Mouse (Mus musculus): ENCODE measurements around the gene Tbc1d19. TPM values are rescaled to one million over a fixed set of nuclear protein-coding genes. Genes with fewer than 3 reads are reported as not detected.

The Tbc1d19 gene
- polyA plus RNA-seq, 1 experiment from 2014 or later = 15.9 TPM

GRCm38 (mm10) chr5:53926301-53926855 is 117.0 kb downstream of the Tbc1d19 start:
- no peak overlapping the region for H3K4me3 ChIP-seq (ENCODE audit: low read depth, low read length)
- WGBS = 74% methylated on average over 11 of the region's 11 CpGs
- no peak overlapping the region for H3K27ac ChIP-seq (ENCODE audit: low read depth, low read length)
- DNase-seq (ENCODE audit: low spot score) (no peak), ATAC-seq (replicated peaks; ENCODE audit: low FRiP score) (no peak)
- no peaks in the 10 kb centered on the region for H3K27me3 ChIP-seq (replicated peaks; ENCODE audit: control insufficient read depth, insufficient read depth, low read length)
- H3K9me3 ChIP-seq (ENCODE audit: control insufficient read depth, low read length) = no peaks in the 10 kb centered on the region
- no peaks in the 10 kb centered on the region for H3K36me3 ChIP-seq (ENCODE audit: control insufficient read depth, insufficient read depth, low read length)
- peaks cover 4% of the 10 kb centered on the region; the same call in 1 of the 2 replicates for H3K4me1 ChIP-seq (replicated peaks; ENCODE audit: control insufficient read depth, insufficient read depth, low read length)
- H3K4me2 ChIP-seq = no peak overlapping the region
- no peak overlapping the region for H3K9ac ChIP-seq (ENCODE audit: low read depth, low read length)

GRCm38 (mm10) chr5:53927886-53928285 is 118.5 kb downstream of the Tbc1d19 start:
- H3K36me3 ChIP-seq (ENCODE audit: control insufficient read depth, insufficient read depth, low read length) = no peaks in the 10 kb centered on the region
- H3K4me1 ChIP-seq (replicated peaks; ENCODE audit: control insufficient read depth, insufficient read depth, low read length) = peaks cover 4% of the 10 kb centered on the region; the same call in 1 of the 2 replicates
- H3K9ac ChIP-seq (ENCODE audit: low read depth, low read length) = no peak overlapping the region
- ATAC-seq (replicated peaks; ENCODE audit: low FRiP score) = no peak
- no peaks in the 10 kb centered on the region for H3K9me3 ChIP-seq (ENCODE audit: control insufficient read depth, low read length)
- H3K4me2 ChIP-seq = no peak overlapping the region
- H3K27ac ChIP-seq (ENCODE audit: low read depth, low read length) = no peak overlapping the region
- no peak overlapping the region for H3K4me3 ChIP-seq (ENCODE audit: low read depth, low read length)
- WGBS = 82% methylated on average over 7 of the region's 7 CpGs
- no peak for DNase-seq (ENCODE audit: low spot score)
- no peaks in the 10 kb centered on the region for H3K27me3 ChIP-seq (replicated peaks; ENCODE audit: control insufficient read depth, insufficient read depth, low read length)

GRCm38 (mm10) chr5:53928537-53928936 is 119.1 kb downstream of the Tbc1d19 start:
- Histone ChIP-seq H3K4me2 (no peak overlapping the region), H3K9ac (ENCODE audit: low read depth, low read length) (no peak overlapping the region), H3K27ac (ENCODE audit: low read depth, low read length) (no peak overlapping the region), H3K4me1 (replicated peaks; ENCODE audit: control insufficient read depth, insufficient read depth, low read length) (peaks cover 4% of the 10 kb centered on the region; the same call in 1 of the 2 replicates), H3K9me3 (ENCODE audit: control insufficient read depth, low read length) (no peaks in the 10 kb centered on the region), H3K36me3 (ENCODE audit: control insufficient read depth, insufficient read depth, low read length) (no peaks in the 10 kb centered on the region), H3K4me3 (ENCODE audit: low read depth, low read length) (no peak overlapping the region), H3K27me3 (replicated peaks; ENCODE audit: control insufficient read depth, insufficient read depth, low read length) (no peaks in the 10 kb centered on the region)
- WGBS = 78% methylated on average over 4 of the region's 4 CpGs
- no peak for DNase-seq (ENCODE audit: low spot score)
- ATAC-seq (replicated peaks; ENCODE audit: low FRiP score) = no peak

GRCm38 (mm10) chr5:53929205-53929614 is 119.8 kb downstream of the Tbc1d19 start:
- no peak overlapping the region for H3K27ac ChIP-seq (ENCODE audit: low read depth, low read length)
- H3K36me3 ChIP-seq (ENCODE audit: control insufficient read depth, insufficient read depth, low read length) = no peaks in the 10 kb centered on the region
- H3K4me2 ChIP-seq = no peak overlapping the region
- peaks cover 4% of the 10 kb centered on the region; the same call in 1 of the 2 replicates for H3K4me1 ChIP-seq (replicated peaks; ENCODE audit: control insufficient read depth, insufficient read depth, low read length)
- no peaks in the 10 kb centered on the region for H3K27me3 ChIP-seq (replicated peaks; ENCODE audit: control insufficient read depth, insufficient read depth, low read length)
- no peak overlapping the region for H3K4me3 ChIP-seq (ENCODE audit: low read depth, low read length)
- DNase-seq (ENCODE audit: low spot score) (no peak), ATAC-seq (replicated peaks; ENCODE audit: low FRiP score) (no peak)
- H3K9me3 ChIP-seq (ENCODE audit: control insufficient read depth, low read length) = no peaks in the 10 kb centered on the region
- no peak overlapping the region for H3K9ac ChIP-seq (ENCODE audit: low read depth, low read length)
- WGBS = 61% methylated on average over 10 of the region's 10 CpGs

GRCm38 (mm10) chr5:53929814-53930213 is 120.4 kb downstream of the Tbc1d19 start:
- H3K4me3 ChIP-seq (ENCODE audit: low read depth, low read length) = no peak overlapping the region
- no peaks in the 10 kb centered on the region for H3K27me3 ChIP-seq (replicated peaks; ENCODE audit: control insufficient read depth, insufficient read depth, low read length)
- no peak overlapping the region for H3K4me2 ChIP-seq
- ATAC-seq (replicated peaks; ENCODE audit: low FRiP score) (no peak), DNase-seq (ENCODE audit: low spot score) (no peak)
- no peaks in the 10 kb centered on the region for H3K36me3 ChIP-seq (ENCODE audit: control insufficient read depth, insufficient read depth, low read length)
- H3K9me3 ChIP-seq (ENCODE audit: control insufficient read depth, low read length) = no peaks in the 10 kb centered on the region
- 85% methylated on average over 6 of the region's 6 CpGs for WGBS
- no peak overlapping the region for H3K9ac ChIP-seq (ENCODE audit: low read depth, low read length)
- no peak overlapping the region for H3K27ac ChIP-seq (ENCODE audit: low read depth, low read length)
- peaks cover 4% of the 10 kb centered on the region; the same call in 1 of the 2 replicates for H3K4me1 ChIP-seq (replicated peaks; ENCODE audit: control insufficient read depth, insufficient read depth, low read length)

GRCm38 (mm10) chr5:53931011-53931410 is 121.6 kb downstream of the Tbc1d19 start:
- Histone ChIP-seq H3K27ac (ENCODE audit: low read depth, low read length) (no peak overlapping the region), H3K27me3 (replicated peaks; ENCODE audit: control insufficient read depth, insufficient read depth, low read length) (no peaks in the 10 kb centered on the region), H3K4me3 (ENCODE audit: low read depth, low read length) (no peak overlapping the region), H3K36me3 (ENCODE audit: control insufficient read depth, insufficient read depth, low read length) (no peaks in the 10 kb centered on the region), H3K4me1 (replicated peaks; ENCODE audit: control insufficient read depth, insufficient read depth, low read length) (peaks cover 4% of the 10 kb centered on the region; the same call in 1 of the 2 replicates), H3K9me3 (ENCODE audit: control insufficient read depth, low read length) (no peaks in the 10 kb centered on the region), H3K4me2 (no peak overlapping the region), H3K9ac (ENCODE audit: low read depth, low read length) (no peak overlapping the region)
- DNase-seq (ENCODE audit: low spot score) (no peak), ATAC-seq (replicated peaks; ENCODE audit: low FRiP score) (no peak)
- WGBS = 79% methylated on average over 5 of the region's 5 CpGs

- Histone ChIP-seq H3K9ac (ENCODE audit: low read depth, low read length) (no peak overlapping the region), H3K4me2 (no peak overlapping the region), H3K36me3 (ENCODE audit: control insufficient read depth, insufficient read depth, low read length) (no peaks in the 10 kb centered on the region), H3K27me3 (replicated peaks; ENCODE audit: control insufficient read depth, insufficient read depth, low read length) (no peaks in the 10 kb centered on the region), H3K9me3 (ENCODE audit: control insufficient read depth, low read length) (no peaks in the 10 kb centered on the region), H3K4me1 (replicated peaks; ENCODE audit: control insufficient read depth, insufficient read depth, low read length) (peaks cover 4% of the 10 kb centered on the region; the same call in 1 of the 2 replicates), H3K27ac (ENCODE audit: low read depth, low read length) (no peak overlapping the region), H3K4me3 (ENCODE audit: low read depth, low read length) (no peak overlapping the region)
- DNase-seq (ENCODE audit: low spot score) = no peak
- ATAC-seq (replicated peaks; ENCODE audit: low FRiP score) = no peak
- 74% methylated on average over 7 of the region's 7 CpGs for WGBS
Measured at GRCm38 (mm10) chr5:53933628-53934027, 124.2 kb downstream of the Tbc1d19 start.

GRCm38 (mm10) chr5:53934040-53934439 is 124.6 kb downstream of the Tbc1d19 start:
- ATAC-seq (replicated peaks; ENCODE audit: low FRiP score) = no peak
- no peak overlapping the region for H3K27ac ChIP-seq (ENCODE audit: low read depth, low read length)
- WGBS = 88% methylated on average over 2 of the region's 2 CpGs

GRCm38 (mm10) chr5:53934826-53935225 is 125.4 kb downstream of the Tbc1d19 start:
- Histone ChIP-seq H3K4me2 (no peak overlapping the region), H3K9ac (ENCODE audit: low read depth, low read length) (no peak overlapping the region), H3K36me3 (ENCODE audit: control insufficient read depth, insufficient read depth, low read length) (no peaks in the 10 kb centered on the region), H3K27me3 (replicated peaks; ENCODE audit: control insufficient read depth, insufficient read depth, low read length) (no peaks in the 10 kb centered on the region), H3K9me3 (ENCODE audit: control insufficient read depth, low read length) (no peaks in the 10 kb centered on the region), H3K4me1 (replicated peaks; ENCODE audit: control insufficient read depth, insufficient read depth, low read length) (peaks cover 1% of the 10 kb centered on the region; the same call in 1 of the 2 replicates), H3K27ac (ENCODE audit: low read depth, low read length) (no peak overlapping the region), H3K4me3 (ENCODE audit: low read depth, low read length) (no peak overlapping the region)
- DNase-seq (ENCODE audit: low spot score) = no peak
- ATAC-seq (replicated peaks; ENCODE audit: low FRiP score) = no peak
- WGBS = 80% methylated on average over 1 of the region's 1 CpGs

More at GRCm38 (mm10) chr5:53934040-53934439, 124.6 kb downstream of the Tbc1d19 start:
- Histone ChIP-seq H3K9me3 (ENCODE audit: control insufficient read depth, low read length) (no peaks in the 10 kb centered on the region), H3K27me3 (replicated peaks; ENCODE audit: control insufficient read depth, insufficient read depth, low read length) (no peaks in the 10 kb centered on the region), H3K4me3 (ENCODE audit: low read depth, low read length) (no peak overlapping the region), H3K4me2 (no peak overlapping the region), H3K9ac (ENCODE audit: low read depth, low read length) (no peak overlapping the region), H3K36me3 (ENCODE audit: control insufficient read depth, insufficient read depth, low read length) (no peaks in the 10 kb centered on the region), H3K4me1 (replicated peaks; ENCODE audit: control insufficient read depth, insufficient read depth, low read length) (peaks cover 4% of the 10 kb centered on the region; the same call in 1 of the 2 replicates)
- DNase-seq (ENCODE audit: low spot score) = no peak
